Mouse (Mus musculus) liver, embryonic 14.5 days (tissue): ENCODE measurements around the gene Pex26. TPM values are rescaled to one million over a fixed set of nuclear protein-coding genes. Genes with fewer than 3 reads are reported as not detected.

Experiments used
- ATAC-seq: fragments of 200-750 bp; cut with Nextera tagmentation; 2 replicates; pipeline ENCODE4 v1.8.0; 2017; ENCODE audit warnings: moderate number of reproducible peaks, mild to moderate bottlenecking, moderate library complexity; ENCODE audit not compliant: insufficient read depth
- DNase-seq, 3 experiments: peaks; one replicate each; pipeline ENCODE4 v3.0.0-alpha.2; 2012 to 2013; ENCODE audit warnings: low read depth in 3 of 3, low spot score in 3 of 3
- H3K27ac ChIP-seq: fragments of 300-500 bp; sonication (generic); 2 replicates; pipeline ENCODE4 v1.5.1; 2014; ENCODE audit warnings: moderate library complexity, mild to moderate bottlenecking, control low read depth, inconsistent platforms
- H3K27me3 ChIP-seq: fragments of 300-500 bp; sonication (generic); 2 replicates; pipeline ENCODE4 v1.6.1; 2014; ENCODE audit warnings: mild to moderate bottlenecking, low read length, moderate library complexity; ENCODE audit not compliant: control insufficient read depth, insufficient read depth
- H3K36me3 ChIP-seq: fragments of 300-500 bp; sonication (generic); replicated peaks from 2 replicates; pipeline ENCODE4 v1.6.1; 2014; ENCODE audit warnings: low read depth; ENCODE audit not compliant: control insufficient read depth, insufficient read depth
- H3K4me1 ChIP-seq, 2 experiments: fragments of 200-500 bp in 1 of 2; fragments of 300-500 bp in 1 of 2; sonication (generic) in 1 of 2; replicated peaks; 2 replicates each; pipeline ENCODE4 v1.6.1; 2012 to 2014; ENCODE audit warnings: antibody characterized with exemption in 1 of 2, inconsistent platforms in 1 of 2, low read length in 1 of 2; ENCODE audit not compliant: control insufficient read depth in 2 of 2, insufficient read depth in 2 of 2
- H3K4me2 ChIP-seq: fragments of 300-500 bp; sonication (generic); 2 replicates; pipeline ENCODE4 v1.6.1; 2014; ENCODE audit warnings: low read depth, mild to moderate bottlenecking, control low read depth, moderate library complexity
- H3K4me3 ChIP-seq, 2 experiments: fragments of 200-500 bp in 1 of 2; fragments of 300-500 bp in 1 of 2; sonication (generic) in 1 of 2; 2 replicates each; pipeline ENCODE4 v1.5.1; 2012 to 2014; ENCODE audit warnings: low read depth in 2 of 2, low read length in 2 of 2, mild to moderate bottlenecking in 2 of 2, control low read depth in 1 of 2, inconsistent platforms in 1 of 2, moderate library complexity in 1 of 2; ENCODE audit not compliant: insufficient read depth in 1 of 2
- H3K9ac ChIP-seq: fragments of 300-500 bp; sonication (generic); replicated peaks from 2 replicates; pipeline ENCODE4 v1.6.1; 2014; ENCODE audit warnings: mild to moderate bottlenecking, control low read depth, moderate library complexity
- H3K9me3 ChIP-seq: fragments of 300-500 bp; sonication (generic); 2 replicates; pipeline ENCODE4 v1.6.1; 2016; ENCODE audit warnings: low read length, mixed read lengths; ENCODE audit not compliant: control insufficient read depth
- CTCF ChIP-seq: IDR thresholded peaks from 2 replicates; pipeline ENCODE4 v1.5.1; 2016; ENCODE audit warnings: antibody characterized with exemption, low read depth, control low read depth
- EP300 ChIP-seq: IDR thresholded peaks from 2 replicates; pipeline ENCODE4 v1.6.1; 2016; ENCODE audit warnings: antibody characterized with exemption, low read depth
- WGBS: fragments of 180-500 bp; shearing (Covaris S2); extraction: QIAGEN DNeasy Blood & Tissue Kit; methylation state at CpG from one replicate; pipeline ENCODE4 v1.1.7; 2014; ENCODE audit not compliant: insufficient replicate concordance; 5-methylcytosine and 5-hydroxymethylcytosine counted together
- polyA plus RNA-seq, 2 experiments: library from polyadenylated mRNA; depleted of rRNA in 1 of 2; stranded (reverse) in 1 of 2; unstranded in 1 of 2; fragments of >200 nt; fragmentation: Nextera tagmentation in 1 of 2; extraction: Ambion mirVana in 1 of 2; gene quantifications; 2 replicates each; pipeline versions ENCODE4 v1.2.1 to v1.2.3; 2012 to 2014

The Pex26 gene
- polyA plus RNA-seq, 2 experiments, result 2.2 to 3.3 TPM

GRCm38 (mm10) chr6:121178700-121179358, 4.6 kb upstream of the Pex26 start:
- H3K27ac ChIP-seq, result no peak overlapping the region

GRCm38 (mm10) chr6:121179846-121180245, 3.6 kb upstream of the Pex26 start:
- Histone ChIP-seq H3K9ac (no peak overlapping the region), H3K9me3 (no peaks in the 10 kb centered on the region), H3K27ac (no peak overlapping the region), H3K4me1 (peaks cover 0 to 15% of the 10 kb centered on the region in 2 experiments; a peak in 2 of 4 replicates), H3K4me2 (no peak overlapping the region), H3K27me3 (no peaks in the 10 kb centered on the region), H3K36me3 (no peaks in the 10 kb centered on the region), H3K4me3 (no peak overlapping the region)
- DNase-seq, result no peak
- WGBS, result 62% methylated on average over 7 of the region's 7 CpGs
- no peak for ATAC-seq
- no peak for TF ChIP-seq EP300
- TF ChIP-seq CTCF, result no peak

More at GRCm38 (mm10) chr6:121178700-121179358, 4.6 kb upstream of the Pex26 start:
- Histone ChIP-seq H3K4me3 (no peak overlapping the region), H3K4me2 (no peak overlapping the region), H3K36me3 (no peaks in the 10 kb centered on the region), H3K27me3 (no peaks in the 10 kb centered on the region; the same call in 1 of the 2 replicates), H3K9ac (no peak overlapping the region), H3K4me1 (peaks cover 0 to 10% of the 10 kb centered on the region in 2 experiments; a peak in 2 of 4 replicates), H3K9me3 (no peaks in the 10 kb centered on the region)
- TF ChIP-seq EP300 (no peak), CTCF (peak; percentile 63)
- ATAC-seq, result no peak
- WGBS, result 40% methylated on average over 7 of the region's 7 CpGs
- DNase-seq, result peak in 1 of 3 experiments; percentile 32

GRCm38 (mm10) chr6:121184198-121185140, 1.0 kb downstream of the Pex26 start:
- H3K27ac ChIP-seq, result 0 out of 2 replicates have a peak overlapping the region, but pooled peaks have one; percentile 10
- peak; percentile 79 for ATAC-seq
- H3K4me2 ChIP-seq, result peak overlapping the region; percentile 100
- under 1% methylated on average over 35 of the region's 35 CpGs for WGBS
- H3K4me1 ChIP-seq, result peaks cover 0 to 12% of the 10 kb centered on the region in 2 experiments; a peak in 2 of 4 replicates
- no peaks in the 10 kb centered on the region; the same call in 1 of the 2 replicates for H3K36me3 ChIP-seq
- H3K4me3 ChIP-seq, result peak overlapping the region; percentile 83 to 84
- no peaks in the 10 kb centered on the region for H3K9me3 ChIP-seq
- TF ChIP-seq EP300 (no peak), CTCF (peak; percentile 84)
- peak; percentile 61 to 63 (median 63) for DNase-seq
- no peaks in the 10 kb centered on the region for H3K27me3 ChIP-seq
- H3K9ac ChIP-seq, result peak overlapping the region; percentile 73

GRCm38 (mm10) chr6:121185232-121185631, 1.8 kb downstream of the Pex26 start:
- 62% methylated on average over 8 of the region's 8 CpGs for WGBS
- Histone ChIP-seq H3K4me1 (peaks cover 0 to 12% of the 10 kb centered on the region in 2 experiments; a peak in 2 of 4 replicates), H3K27me3 (no peaks in the 10 kb centered on the region), H3K9ac (no peak overlapping the region), H3K4me2 (peak overlapping the region; percentile 100), H3K9me3 (no peaks in the 10 kb centered on the region), H3K36me3 (no peaks in the 10 kb centered on the region; the same call in 1 of the 2 replicates), H3K27ac (no peak overlapping the region), H3K4me3 (peak overlapping the region; percentile 11 to 83; a peak in 3 of 4 replicates)
- ATAC-seq (no peak), DNase-seq (no peak)
- TF ChIP-seq CTCF (no peak), EP300 (no peak)
